Comparison of ENCODE assay signal across 8 mouse cellular contexts in the genomic region with DNA sequence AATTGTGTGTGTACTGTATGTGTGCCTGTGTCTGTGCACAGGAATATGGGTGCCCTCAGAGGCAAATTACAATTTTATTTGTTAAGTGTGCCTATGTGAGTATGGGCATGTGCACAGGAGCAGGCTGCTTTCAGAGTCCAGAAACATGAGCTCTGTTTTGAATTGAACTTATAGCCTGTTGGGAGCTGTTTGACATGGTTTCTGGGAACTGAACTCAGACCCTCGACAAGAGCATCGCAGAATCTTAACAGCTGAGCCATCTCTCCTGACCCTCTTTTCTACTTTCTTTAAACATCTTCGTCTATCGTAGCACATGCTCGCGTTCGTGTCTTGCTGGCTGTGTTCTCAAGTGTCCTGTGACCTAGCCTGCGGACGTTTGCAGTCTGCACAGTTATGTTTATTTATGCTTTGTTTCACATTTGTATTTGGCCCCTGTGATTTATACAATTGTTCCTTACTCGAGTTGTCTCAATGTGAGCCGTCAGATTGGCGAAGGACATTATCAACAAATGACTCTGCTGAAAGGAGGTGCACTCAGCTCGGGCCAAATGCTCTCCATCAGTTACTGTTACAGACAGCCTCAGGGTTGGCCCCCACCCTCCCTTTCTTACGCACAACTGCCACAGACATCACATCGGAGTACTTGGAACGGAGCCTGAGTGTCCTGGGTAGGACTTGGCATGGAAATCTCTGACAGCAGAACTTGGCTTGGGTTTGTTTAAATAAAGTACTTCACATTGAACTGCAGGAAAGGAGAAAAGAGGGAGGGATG. TPM values are rescaled to one million over a fixed set of nuclear protein-coding genes. Genes with fewer than 3 reads are reported as not detected.
DNase-seq lines count a peak whose midpoint lies in the region; ATAC-seq and TF ChIP-seq lines count a peak whose summit lies in the region.

No protein-coding gene starts in this region.

- H3K9ac ChIP-seq in forebrain, embryonic 16.5 days (replicated peaks; ENCODE audit: low read depth, low read length), result no peak overlapping the region
- no peak overlapping the region for H3K9ac ChIP-seq in hindbrain, postnatal 0 days (replicated peaks; ENCODE audit: low read length)

- no peaks in the 10 kb centered on the region for H3K36me3 ChIP-seq in forebrain, embryonic 16.5 days (ENCODE audit: control insufficient read depth, insufficient read depth)
- no peaks in the 10 kb centered on the region for H3K36me3 ChIP-seq in hindbrain, postnatal 0 days (ENCODE audit: insufficient read depth, low read length)

- whole genome bisulfite sequencing in forebrain, embryonic 16.5 days, result 29% methylated on average over 16 of the region's 16 CpGs
- 31% methylated on average over 16 of the region's 16 CpGs for WGBS in hindbrain, postnatal 0 days

- no peaks in the 10 kb centered on the region for H3K9me3 ChIP-seq in forebrain, embryonic 16.5 days (ENCODE audit: control insufficient read depth, low read length)
- H3K9me3 ChIP-seq in hindbrain, postnatal 0 days (ENCODE audit: low read length), result no peaks in the 10 kb centered on the region

- DNase-seq in embryo, embryonic 10 days (ENCODE audit: low spot score), result peak; percentile 7
- DNase-seq in embryo, embryonic 9.5 days (ENCODE audit: extremely low spot score), result no peak
- DNase-seq in NIH3T3 (ENCODE audit: low read depth), result peak; percentile 83
- peak; percentile 90 for DNase-seq in hindbrain, postnatal 0 days (ENCODE audit: low spot score)
- DNase-seq in lung, postnatal 10 days, result peak; percentile 96
- no peak for DNase-seq in thymus, postnatal 10 days (ENCODE audit: low spot score in 2 of 2)

- ATAC-seq in forebrain, embryonic 16.5 days, result peak; percentile 96
- ATAC-seq in hindbrain, postnatal 0 days, result peak; percentile 94
- no peak for ATAC-seq in monocyte, adult 5-6 weeks (replicated peaks; ENCODE audit: insufficient number of reproducible peaks, low FRiP score, low TSS enrichment, poor library complexity, severe bottlenecking)

- peaks cover 2% of the 10 kb centered on the region; the same call in 1 of the 2 replicates for H3K4me1 ChIP-seq in forebrain, embryonic 16.5 days (replicated peaks; ENCODE audit: control insufficient read depth, insufficient read depth, low read length)
- no peaks in the 10 kb centered on the region for H3K4me1 ChIP-seq in hindbrain, postnatal 0 days (ENCODE audit: insufficient read depth, low read length)

- no peak overlapping the region for H3K27ac ChIP-seq in forebrain, embryonic 16.5 days (ENCODE audit: low read length)
- no peak overlapping the region for H3K27ac ChIP-seq in hindbrain, postnatal 0 days

- H3K4me3 ChIP-seq in forebrain, embryonic 16.5 days (replicated peaks; ENCODE audit: low read length), result no peak overlapping the region
- no peak overlapping the region for H3K4me3 ChIP-seq in hindbrain, postnatal 0 days (ENCODE audit: low read length)

- peak overlapping the region; percentile 37; the same call in 1 of the 2 replicates for H3K4me2 ChIP-seq in forebrain, embryonic 16.5 days (ENCODE audit: low read length)
- peak overlapping the region; percentile 36 for H3K4me2 ChIP-seq in hindbrain, postnatal 0 days (ENCODE audit: low read depth, low read length)

- no peaks in the 10 kb centered on the region for H3K27me3 ChIP-seq in forebrain, embryonic 16.5 days (replicated peaks; ENCODE audit: control insufficient read depth, insufficient read depth, low read length)
- H3K27me3 ChIP-seq in hindbrain, postnatal 0 days (ENCODE audit: insufficient read depth, low read length), result no peaks in the 10 kb centered on the region

- no peak for TF ChIP-seq CTCF in hindbrain, postnatal 0 days (IDR thresholded peaks at IDR 0.05; ENCODE audit: low read depth)

RNA-seq across cellular contexts. Expression of gene Adamts1, which starts 55.1 kb away (rescaled TPM):
- polyA plus RNA-seq in forebrain, embryonic 16.5 days (2015; fragmentation: Nextera tagmentation; extraction: Ambion mirVana), result 10.1 and 11.3 TPM in 2 replicates
- 20.7 and 38.0 TPM in 2 replicates for total RNA-seq in hindbrain, postnatal 0 days (2014; rRNA removed)
- 9.8 and 10.3 TPM in 2 replicates for polyA plus RNA-seq in hindbrain, postnatal 0 days (2015; fragmentation: Nextera tagmentation; extraction: Ambion mirVana)
- 0.43 TPM in 1 of 3 replicates, not detected in the others for total RNA-seq in monocyte, adult 5-6 weeks (2017)

Comparison
In these comparisons a context has a peak if more than half of its experiments do, and no peak if none do; other contexts are left out.
1. DNase-seq: peak in embryo, embryonic 10 days (single experiment), NIH3T3 (single experiment), hindbrain, postnatal 0 days (single experiment) and lung, postnatal 10 days (single experiment); none in embryo, embryonic 9.5 days (single experiment) and thymus, postnatal 10 days (0 of 2).
2. RNA of gene Adamts1, which starts 55.1 kb away (total RNA-seq): 20.7 to 38.0 TPM in hindbrain, postnatal 0 days; 0.43 TPM in monocyte, adult 5-6 weeks; every median in the first group is over 10 times any median in the second.